Mouse (Mus musculus): ENCODE measurements around the gene Fam178b. TPM values are rescaled to one million over a fixed set of nuclear protein-coding genes. Genes with fewer than 3 reads are reported as not detected.

Fam178b gene
- polyA plus RNA-seq, 1 experiment = 0.08 TPM

DNA sequence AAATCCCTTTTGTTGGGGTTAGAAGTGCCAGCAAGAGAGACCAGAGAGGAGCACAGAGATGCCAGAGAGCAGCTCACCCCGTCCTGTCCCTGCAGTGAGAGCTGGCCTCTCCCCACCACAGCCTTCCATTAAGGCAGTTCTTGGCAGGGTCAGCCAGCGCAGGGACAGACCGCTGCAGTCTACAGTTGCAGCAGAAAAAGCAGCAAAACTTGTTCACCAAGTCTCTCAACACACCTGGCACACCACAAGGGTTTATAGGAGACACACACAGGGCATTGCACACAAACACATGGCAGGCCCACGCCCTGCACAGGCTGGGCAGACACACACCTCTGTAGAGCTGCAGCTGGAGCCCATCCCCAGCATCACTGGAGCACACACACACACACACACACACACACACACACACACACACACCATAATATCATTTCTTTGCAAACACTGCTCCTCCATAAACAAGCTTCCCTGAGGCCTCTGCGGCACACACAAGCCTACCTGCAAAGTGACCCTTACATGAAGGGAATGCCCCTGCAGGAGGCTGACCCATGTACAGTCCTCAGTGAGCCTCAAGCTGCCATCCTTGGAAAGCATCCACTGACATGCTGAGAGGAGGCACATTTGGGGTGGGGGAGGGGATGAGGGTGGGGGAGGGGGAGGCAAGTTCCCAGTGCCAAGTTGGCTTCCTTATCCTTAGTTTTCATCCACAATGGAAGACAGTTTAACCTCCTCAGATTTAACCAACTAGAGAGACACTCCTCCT lies 108.6 kb downstream of the Fam178b start:
- Histone ChIP-seq H3K79me3 (ENCODE audit: low read depth) (no peaks in the 10 kb centered on the region), H3K27me3 (ENCODE audit: control insufficient read depth, insufficient read depth, insufficient read length) (no peaks in the 10 kb centered on the region), H3ac (ENCODE audit: control insufficient read depth, insufficient read length, low read depth) (no peak overlapping the region), H3K4me3 (ENCODE audit: insufficient read depth, poor library complexity, severe bottlenecking) (no peak overlapping the region), H3K36me3 (ENCODE audit: control insufficient read depth, insufficient read depth) (no peaks in the 10 kb centered on the region), H3K79me2 (ENCODE audit: control insufficient read depth, insufficient read depth) (no peaks in the 10 kb centered on the region)
- TF ChIP-seq MYOD1 (IDR thresholded peaks at IDR 0.05; ENCODE audit: control insufficient read depth, insufficient read length, low read depth) (no peak), MAX (IDR thresholded peaks at IDR 0.05) (no peak)

DNA sequence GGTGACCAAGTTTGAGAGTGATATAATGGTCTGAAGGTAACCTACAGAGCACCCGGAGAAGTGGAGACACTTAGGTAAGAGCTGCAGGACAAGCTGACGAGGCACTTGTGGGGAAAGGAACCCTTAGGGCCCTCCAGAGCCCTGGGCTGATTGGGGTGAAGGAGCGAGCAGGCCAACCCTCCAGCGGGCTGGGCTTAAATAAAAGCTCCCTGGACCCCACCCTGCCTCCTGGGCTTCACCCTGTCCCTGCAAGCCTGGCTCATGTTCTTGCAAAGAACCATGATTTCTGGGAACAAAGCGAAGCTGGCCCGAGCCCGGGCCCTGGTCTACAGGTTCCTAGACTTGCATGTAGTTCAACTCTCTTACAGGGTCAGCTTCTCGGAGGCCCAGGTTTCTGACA lies 109.5 kb downstream of the Fam178b start:
- H3K4me3 ChIP-seq (ENCODE audit: insufficient read depth, poor library complexity, severe bottlenecking) = no peak overlapping the region
- H3ac ChIP-seq (ENCODE audit: control insufficient read depth, insufficient read length, low read depth) = no peak overlapping the region
- H3K27me3 ChIP-seq (ENCODE audit: control insufficient read depth, insufficient read depth, insufficient read length) = no peaks in the 10 kb centered on the region
- no peak for TF ChIP-seq USF1 (IDR thresholded peaks at IDR 0.05; ENCODE audit: low read depth)
- no peak for TF ChIP-seq CEBPB (IDR thresholded peaks at IDR 0.05; ENCODE audit: low read depth)
- TF ChIP-seq MYOD1 (IDR thresholded peaks at IDR 0.05; ENCODE audit: control insufficient read depth, insufficient read length, low read depth) = no peak
- no peak for TF ChIP-seq CTCF (IDR thresholded peaks at IDR 0.05; ENCODE audit: control insufficient read depth, insufficient read depth, insufficient read length)
- no peak for TF ChIP-seq MYOG (IDR thresholded peaks at IDR 0.05; ENCODE audit: control insufficient read depth, extremely low read depth, insufficient read length)
- no peak for TF ChIP-seq FOSL1 (IDR thresholded peaks at IDR 0.05; ENCODE audit: insufficient read depth, low read length, poor library complexity, severe bottlenecking)
- TF ChIP-seq MAX (IDR thresholded peaks at IDR 0.05) = no peak
- no peaks in the 10 kb centered on the region for H3K79me2 ChIP-seq (ENCODE audit: control insufficient read depth, insufficient read depth)
- H3K79me3 ChIP-seq (ENCODE audit: low read depth) = no peaks in the 10 kb centered on the region
- no peaks in the 10 kb centered on the region for H3K36me3 ChIP-seq (ENCODE audit: control insufficient read depth, insufficient read depth)

DNA sequence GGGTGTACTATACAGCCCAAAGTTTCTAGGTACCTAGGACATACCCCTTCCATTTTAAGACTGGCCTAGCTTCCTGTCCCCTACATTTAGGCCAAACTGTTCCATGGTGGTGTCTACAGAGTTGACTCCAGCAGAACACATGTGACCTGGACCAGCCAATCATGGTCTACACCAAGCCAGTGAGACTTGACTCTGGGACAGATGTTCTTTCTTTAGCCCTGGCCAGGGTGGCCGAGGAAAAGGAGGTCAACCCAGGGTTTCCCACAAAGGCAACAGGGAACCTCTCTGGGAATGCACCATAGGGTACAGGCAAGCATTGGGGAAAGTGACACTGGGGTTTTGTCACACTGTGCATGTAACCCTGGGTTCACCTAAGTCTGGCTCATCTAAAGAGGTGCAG lies 110.3 kb downstream of the Fam178b start:
- H3ac ChIP-seq (ENCODE audit: control insufficient read depth, insufficient read length, low read depth) = no peak overlapping the region
- no peak overlapping the region for H3K4me3 ChIP-seq (ENCODE audit: insufficient read depth, poor library complexity, severe bottlenecking)
- TF ChIP-seq MYOG (IDR thresholded peaks at IDR 0.05; ENCODE audit: control insufficient read depth, extremely low read depth, insufficient read length) = no peak
- no peak for TF ChIP-seq MAX (IDR thresholded peaks at IDR 0.05)
- no peaks in the 10 kb centered on the region for H3K27me3 ChIP-seq (ENCODE audit: control insufficient read depth, insufficient read depth, insufficient read length)
- no peaks in the 10 kb centered on the region for H3K79me2 ChIP-seq (ENCODE audit: control insufficient read depth, insufficient read depth)
- no peaks in the 10 kb centered on the region for H3K36me3 ChIP-seq (ENCODE audit: control insufficient read depth, insufficient read depth)
- H3K79me3 ChIP-seq (ENCODE audit: low read depth) = no peaks in the 10 kb centered on the region

DNA sequence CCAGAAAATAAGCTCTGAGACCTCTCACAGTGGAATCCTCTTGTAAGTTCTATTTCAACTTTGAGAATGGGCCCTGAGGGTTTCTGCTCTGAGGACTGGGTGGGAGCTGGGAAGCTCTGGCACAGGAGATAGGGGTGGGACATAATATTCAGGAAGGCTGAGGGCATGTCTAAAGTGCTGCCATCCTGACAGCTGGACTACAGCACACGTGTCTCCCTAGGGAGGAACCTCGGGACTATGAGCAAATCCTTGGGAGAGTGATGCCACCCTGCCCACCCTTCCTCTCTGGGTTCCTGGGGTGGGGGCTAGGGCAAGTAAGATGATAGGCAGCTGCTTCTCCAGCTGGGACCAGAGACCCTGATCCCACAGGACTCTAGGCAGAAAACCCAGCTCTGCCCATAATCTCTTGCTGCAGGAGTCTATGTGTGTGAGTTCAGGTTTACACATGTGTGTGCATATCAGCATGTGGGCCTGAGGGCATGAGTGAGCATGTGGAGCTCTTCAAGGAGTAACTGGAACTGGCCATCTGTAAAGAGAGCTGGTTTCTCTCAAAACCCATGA lies 110.8 kb downstream of the Fam178b start:
- H3K79me2 ChIP-seq (ENCODE audit: control insufficient read depth, insufficient read depth) = no peaks in the 10 kb centered on the region
- H3K4me3 ChIP-seq (ENCODE audit: insufficient read depth, poor library complexity, severe bottlenecking) = no peak overlapping the region
- H3K27me3 ChIP-seq (ENCODE audit: control insufficient read depth, insufficient read depth, insufficient read length) = no peaks in the 10 kb centered on the region
- no peak overlapping the region for H3ac ChIP-seq (ENCODE audit: control insufficient read depth, insufficient read length, low read depth)
- H3K79me3 ChIP-seq (ENCODE audit: low read depth) = no peaks in the 10 kb centered on the region
- H3K36me3 ChIP-seq (ENCODE audit: control insufficient read depth, insufficient read depth) = no peaks in the 10 kb centered on the region
- TF ChIP-seq CTCF (IDR thresholded peaks at IDR 0.05; ENCODE audit: control insufficient read depth, insufficient read depth, insufficient read length) = no peak
- TF ChIP-seq FOSL1 (IDR thresholded peaks at IDR 0.05; ENCODE audit: insufficient read depth, low read length, poor library complexity, severe bottlenecking) = no peak

- Histone ChIP-seq H3K4me3 (ENCODE audit: insufficient read depth, poor library complexity, severe bottlenecking) (no peak overlapping the region), H3K79me2 (ENCODE audit: control insufficient read depth, insufficient read depth) (no peaks in the 10 kb centered on the region), H3K36me3 (ENCODE audit: control insufficient read depth, insufficient read depth) (no peaks in the 10 kb centered on the region), H3K27me3 (ENCODE audit: control insufficient read depth, insufficient read depth, insufficient read length) (no peaks in the 10 kb centered on the region), H3ac (ENCODE audit: control insufficient read depth, insufficient read length, low read depth) (no peak overlapping the region), H3K79me3 (ENCODE audit: low read depth) (no peaks in the 10 kb centered on the region)
- peak; percentile 17 for TF ChIP-seq USF1 (IDR thresholded peaks at IDR 0.05; ENCODE audit: low read depth)
- no peak for TF ChIP-seq FOSL1 (IDR thresholded peaks at IDR 0.05; ENCODE audit: insufficient read depth, low read length, poor library complexity, severe bottlenecking)
- no peak for TF ChIP-seq CEBPB (IDR thresholded peaks at IDR 0.05; ENCODE audit: low read depth)
- TF ChIP-seq MAX (IDR thresholded peaks at IDR 0.05) = no peak
- TF ChIP-seq MYOD1 (IDR thresholded peaks at IDR 0.05; ENCODE audit: control insufficient read depth, insufficient read length, low read depth) = no peak
- no peak for TF ChIP-seq CTCF (IDR thresholded peaks at IDR 0.05; ENCODE audit: control insufficient read depth, insufficient read depth, insufficient read length)
- no peak for TF ChIP-seq MYOG (IDR thresholded peaks at IDR 0.05; ENCODE audit: control insufficient read depth, extremely low read depth, insufficient read length)
Observed at GRCm38 (mm10) chr1:36571627-36572026, 111.4 kb downstream of the Fam178b start.

DNA sequence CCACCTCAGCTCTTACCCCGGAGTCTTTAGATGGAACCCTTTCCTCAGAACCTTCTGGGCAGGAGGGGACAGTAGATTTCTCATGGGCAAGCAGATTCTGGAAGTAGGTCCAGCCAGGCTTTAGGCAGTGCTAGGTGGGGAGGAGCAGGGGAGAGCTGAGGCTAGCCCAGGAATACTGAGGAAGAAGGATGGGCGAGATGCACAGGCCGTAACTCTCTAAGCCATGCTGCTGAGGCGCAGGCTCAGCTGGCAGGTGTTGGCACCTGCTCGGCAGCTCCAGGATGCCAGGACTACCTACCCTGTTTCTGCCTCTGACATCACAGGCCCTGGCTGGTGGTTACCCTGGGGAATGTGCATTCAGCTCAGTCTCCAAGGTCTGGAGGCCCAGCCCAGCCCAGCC lies 112.7 kb downstream of the Fam178b start:
- Histone ChIP-seq H3K27me3 (ENCODE audit: control insufficient read depth, insufficient read depth, insufficient read length) (no peaks in the 10 kb centered on the region), H3ac (ENCODE audit: control insufficient read depth, insufficient read length, low read depth) (no peak overlapping the region), H3K4me3 (ENCODE audit: insufficient read depth, poor library complexity, severe bottlenecking) (no peak overlapping the region), H3K79me2 (ENCODE audit: control insufficient read depth, insufficient read depth) (no peaks in the 10 kb centered on the region), H3K79me3 (ENCODE audit: low read depth) (no peaks in the 10 kb centered on the region), H3K36me3 (ENCODE audit: control insufficient read depth, insufficient read depth) (no peaks in the 10 kb centered on the region)
- TF ChIP-seq MYOG (IDR thresholded peaks at IDR 0.05; ENCODE audit: control insufficient read depth, extremely low read depth, insufficient read length) (no peak), USF1 (IDR thresholded peaks at IDR 0.05; ENCODE audit: low read depth) (no peak), CEBPB (IDR thresholded peaks at IDR 0.05; ENCODE audit: low read depth) (no peak), MYOD1 (IDR thresholded peaks at IDR 0.05; ENCODE audit: control insufficient read depth, insufficient read length, low read depth) (no peak), CTCF (IDR thresholded peaks at IDR 0.05; ENCODE audit: control insufficient read depth, insufficient read depth, insufficient read length) (no peak), FOSL1 (IDR thresholded peaks at IDR 0.05; ENCODE audit: insufficient read depth, low read length, poor library complexity, severe bottlenecking) (no peak), MAX (IDR thresholded peaks at IDR 0.05) (no peak)

Data from C2C12 (cell line).